11 mouse cellular contexts compared by ENCODE assay signal in the genomic region with DNA sequence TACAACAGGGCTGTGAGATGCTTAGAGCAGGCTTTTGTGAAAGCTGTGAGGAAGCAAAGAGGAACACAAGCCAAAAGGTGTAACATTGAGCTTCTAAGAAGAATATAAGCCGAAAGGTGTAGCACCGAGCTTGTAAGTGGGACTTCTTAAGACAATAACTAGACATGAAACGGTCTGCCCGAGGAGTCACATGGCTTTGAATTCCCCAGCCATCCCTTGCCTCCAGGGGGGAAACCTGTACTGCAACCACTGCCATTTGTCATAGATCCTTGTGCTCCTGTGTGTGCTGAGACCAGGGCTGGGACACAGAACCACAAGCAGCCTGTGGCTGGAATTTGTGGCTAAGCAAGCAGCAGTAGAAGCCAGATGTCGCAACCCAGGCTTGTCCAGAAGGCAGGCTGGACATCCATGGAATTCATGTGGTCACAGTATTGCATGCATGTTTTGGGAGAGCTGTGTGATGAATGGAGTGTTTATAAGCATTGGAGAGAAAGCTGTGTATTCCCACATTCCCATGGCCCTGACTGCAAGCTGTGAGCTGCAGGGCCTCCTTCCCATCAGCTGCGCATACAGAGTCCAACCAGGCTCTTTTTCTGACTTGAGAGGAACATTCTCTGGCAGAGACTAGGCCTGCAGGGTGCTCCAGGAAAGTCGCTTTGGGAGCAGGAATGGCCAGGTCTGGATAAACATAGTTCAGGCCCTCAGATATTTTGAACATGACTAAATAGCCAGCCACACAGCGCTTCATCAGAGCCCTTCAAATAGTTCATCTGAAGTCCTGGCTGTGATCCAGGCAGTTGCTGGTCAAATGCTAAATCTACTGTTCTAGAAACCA. TPM values are rescaled to one million over a fixed set of nuclear protein-coding genes. Genes with fewer than 3 reads are reported as not detected.
DNase-seq lines count a peak whose midpoint lies in the region; ATAC-seq lines count a peak whose summit lies in the region.
"Had no signal": no experiment of that assay in that cellular context is flagged by ENCODE, and none has a peak within 500 bp of the region (broad histone marks: within the 10 kb centered on the region; RNA-seq: fewer than 3 reads in every experiment).

No protein-coding gene starts in this region.

- WGBS in intestine, embryonic 16.5 days: 53% methylated on average over 8 of the region's 8 CpGs
- 60% methylated on average over 8 of the region's 8 CpGs for WGBS in stomach, embryonic 15.5 days
- 91% methylated on average over 8 of the region's 8 CpGs for WGBS in forebrain, embryonic 13.5 days

- peak overlapping the region; percentile 55 for H3K27ac ChIP-seq in intestine, embryonic 16.5 days (ENCODE audit: low read length)
- H3K27ac ChIP-seq in stomach, embryonic 15.5 days: peak overlapping the region; percentile 71
- no peak overlapping the region for H3K27ac ChIP-seq in forebrain, embryonic 13.5 days
- H3K27ac ChIP-seq: hindbrain, embryonic 15.5 days had no signal

- peak; percentile 25 for DNase-seq in kidney, postnatal 14 days
- no peak for DNase-seq in kidney, postnatal 25 days
- DNase-seq in heart, adult 18-20 months: peak; percentile 71 to 87
- no peak for DNase-seq in layer of hippocampus, postnatal 25 days (ENCODE audit: extremely low spot score in 1 of 2, low spot score in 1 of 2)
- DNase-seq in layer of hippocampus, postnatal 36 days: no peak

- H3K4me1 ChIP-seq in intestine, embryonic 16.5 days (ENCODE audit: control insufficient read depth, insufficient read depth, low read length): peaks cover 6% of the 10 kb centered on the region; the same call in 1 of the 2 replicates
- 0 out of 2 replicates have a peak, but pooled peaks cover 7% of the 10 kb centered on the region for H3K4me1 ChIP-seq in stomach, embryonic 15.5 days
- no peaks in the 10 kb centered on the region for H3K4me1 ChIP-seq in forebrain, embryonic 13.5 days
- H3K4me1 ChIP-seq: hindbrain, embryonic 15.5 days had no signal

- ATAC-seq in intestine, embryonic 16.5 days: peak; percentile 66
- ATAC-seq in stomach, embryonic 15.5 days (ENCODE audit: insufficient read depth, low FRiP score, low read depth): peak; percentile 50; the same call in 1 of the 2 replicates
- no peak for ATAC-seq in forebrain, embryonic 13.5 days

- no peaks in the 10 kb centered on the region for H3K36me3 ChIP-seq in intestine, embryonic 16.5 days (ENCODE audit: control insufficient read depth, insufficient read depth, low read length)
- H3K36me3 ChIP-seq in stomach, embryonic 15.5 days: no peaks in the 10 kb centered on the region
- H3K36me3 ChIP-seq in forebrain, embryonic 13.5 days (ENCODE audit: poor library complexity, severe bottlenecking): no peaks in the 10 kb centered on the region
- H3K36me3 ChIP-seq: hindbrain, embryonic 15.5 days had no signal

- H3K27me3 ChIP-seq in intestine, embryonic 16.5 days (replicated peaks; ENCODE audit: control insufficient read depth, insufficient read depth, low read length): no peaks in the 10 kb centered on the region
- no peaks in the 10 kb centered on the region for H3K27me3 ChIP-seq in stomach, embryonic 15.5 days (replicated peaks)
- no peaks in the 10 kb centered on the region for H3K27me3 ChIP-seq in forebrain, embryonic 13.5 days
- H3K27me3 ChIP-seq: hindbrain, embryonic 15.5 days had no signal

- H3K4me2 ChIP-seq in intestine, embryonic 16.5 days (ENCODE audit: low read depth, low read length): no peak overlapping the region
- H3K4me2 ChIP-seq in stomach, embryonic 15.5 days: no peak overlapping the region
- no peak overlapping the region for H3K4me2 ChIP-seq in forebrain, embryonic 13.5 days
- H3K4me2 ChIP-seq: hindbrain, embryonic 15.5 days had no signal

- H3K9me3 ChIP-seq in intestine, embryonic 16.5 days (ENCODE audit: control insufficient read depth, low read length): no peaks in the 10 kb centered on the region
- no peaks in the 10 kb centered on the region for H3K9me3 ChIP-seq in stomach, embryonic 15.5 days
- no peaks in the 10 kb centered on the region for H3K9me3 ChIP-seq in forebrain, embryonic 13.5 days (replicated peaks)
- H3K9me3 ChIP-seq: hindbrain, embryonic 15.5 days had no signal

- no peak overlapping the region for H3K9ac ChIP-seq in intestine, embryonic 16.5 days (ENCODE audit: low read depth, low read length)
- H3K9ac ChIP-seq in stomach, embryonic 15.5 days: no peak overlapping the region
- H3K9ac ChIP-seq in forebrain, embryonic 13.5 days: no peak overlapping the region
- H3K9ac ChIP-seq: hindbrain, embryonic 15.5 days had no signal

- H3K4me3 ChIP-seq in intestine, embryonic 16.5 days (ENCODE audit: low read length): no peak overlapping the region
- H3K4me3 ChIP-seq in stomach, embryonic 15.5 days (replicated peaks): no peak overlapping the region
- no peak overlapping the region for H3K4me3 ChIP-seq in forebrain, embryonic 13.5 days
- H3K4me3 ChIP-seq: hindbrain, embryonic 15.5 days had no signal

RNA-seq across cellular contexts. Expression of a gene that starts 13.8 kb away (rescaled TPM):
- total RNA-seq in heart, adult 18-20 months (2021): 10 to 100 TPM; 37.4 to 40.8 TPM
- 110 and 113 TPM in 2 replicates for polyA plus RNA-seq in intestine, embryonic 16.5 days (2015; fragmentation: Nextera tagmentation; extraction: Ambion mirVana)
- 148 and 165 TPM in 2 replicates for polyA plus RNA-seq in stomach, embryonic 15.5 days (2015; fragmentation: Nextera tagmentation; extraction: Ambion mirVana)
- 12.1 and 12.7 TPM in 2 replicates for polyA plus RNA-seq in forebrain, embryonic 13.5 days (2015; fragmentation: Nextera tagmentation; extraction: Ambion mirVana)
- total RNA-seq in layer of hippocampus, postnatal 25 days (2021): 10 to 100 TPM; 21.8 to 23.6 TPM
- 10 to 100 TPM; 19.4 to 22.0 TPM for total RNA-seq in layer of hippocampus, postnatal 36 days (2021)

RNA-seq across cellular contexts. Expression of a gene that starts 53.6 kb away (rescaled TPM):
- not detected for total RNA-seq in heart, adult 18-20 months (2021)
- not detected in 2 replicates for polyA plus RNA-seq in intestine, embryonic 16.5 days (2015; fragmentation: Nextera tagmentation; extraction: Ambion mirVana)
- not detected in 2 replicates for polyA plus RNA-seq in stomach, embryonic 15.5 days (2015; fragmentation: Nextera tagmentation; extraction: Ambion mirVana)
- polyA plus RNA-seq in forebrain, embryonic 13.5 days (2015; fragmentation: Nextera tagmentation; extraction: Ambion mirVana): not detected in 2 replicates
- under 1 TPM in 1 of 2 experiments, not detected in 1; 0.20 TPM for total RNA-seq in layer of hippocampus, postnatal 25 days (2021)
- not detected for total RNA-seq in layer of hippocampus, postnatal 36 days (2021)
- total RNA-seq: left cerebral cortex, postnatal 25 days had no signal
- polyA plus RNA-seq: hindbrain, embryonic 15.5 days; spleen, adult 2 months had no signal

Comparison
In these comparisons a context has a peak if more than half of its experiments do, and no peak if none do; other contexts are left out.
1. DNase-seq: peak in kidney, postnatal 14 days (single experiment) and heart, adult 18-20 months (2 of 2); none in kidney, postnatal 25 days (0 of 2), layer of hippocampus, postnatal 25 days (0 of 2) and layer of hippocampus, postnatal 36 days (0 of 2).